Mouse (Mus musculus) olfactory bulb, adult 2 months (tissue): ENCODE data around the gene Tespa1.

Experiments used
- CTCF ChIP-seq: fragments of 200-500 bp; IDR thresholded peaks from 2 replicates; pipeline ENCODE4 v1.5.1; 2012; ENCODE audit warnings: low read depth, mild to moderate bottlenecking, low read length, moderate library complexity; ENCODE audit not compliant: insufficient read depth
- POLR2A ChIP-seq: fragments of 200-500 bp; IDR thresholded peaks from 2 replicates; pipeline ENCODE4 v1.6.1; 2012; ENCODE audit warnings: mild to moderate bottlenecking, low read depth, low read length, moderate library complexity; ENCODE audit not compliant: insufficient read depth

- TF ChIP-seq POLR2A: no peak
- no peak for TF ChIP-seq CTCF
These were observed 46.9 kb upstream of the Tespa1 start for GRCm38 (mm10) chr10:130275759-130276158.
